Mouse (Mus musculus) kidney, embryonic 14.5 days (tissue): ENCODE results near the gene Rbm14. TPM values are rescaled to one million over a fixed set of nuclear protein-coding genes. Genes with fewer than 3 reads are reported as not detected.
"Not testable (repeated sequence)": the region's sequence is repeated elsewhere in the genome, so short reads cannot be mapped to it uniquely, and the experiment has no call there.

Source experiments
- ATAC-seq: fragments of 200-750 bp; cut with Nextera tagmentation; 2 replicates; pipeline ENCODE4 v1.8.0; 2017; ENCODE audit warnings: moderate number of reproducible peaks, mild to moderate bottlenecking, moderate TSS enrichment, moderate library complexity; ENCODE audit not compliant: low FRiP score, low TSS enrichment
- H3K27ac ChIP-seq: fragments of 300-500 bp; sonication (generic); 2 replicates; pipeline ENCODE4 v1.5.1; 2014; ENCODE audit warnings: low read depth, mild to moderate bottlenecking, low read length, moderate library complexity, mixed read lengths
- H3K27me3 ChIP-seq: fragments of 300-500 bp; sonication (generic); 2 replicates; pipeline ENCODE4 v1.6.1; 2014; ENCODE audit warnings: mild to moderate bottlenecking, low read length; ENCODE audit not compliant: control insufficient read depth, insufficient read depth
- H3K36me3 ChIP-seq: fragments of 300-500 bp; sonication (generic); 2 replicates; pipeline ENCODE4 v1.6.1; 2014; ENCODE audit warnings: low read length, mixed read lengths; ENCODE audit not compliant: control insufficient read depth, insufficient read depth
- H3K4me1 ChIP-seq: fragments of 300-500 bp; sonication (generic); 2 replicates; pipeline ENCODE4 v1.6.1; 2014; ENCODE audit warnings: low read length, mixed read lengths; ENCODE audit not compliant: control insufficient read depth, insufficient read depth
- H3K4me2 ChIP-seq: fragments of 300-500 bp; sonication (generic); replicated peaks from 2 replicates; pipeline ENCODE4 v1.6.1; 2014; ENCODE audit warnings: low read depth, mild to moderate bottlenecking, low read length
- H3K4me3 ChIP-seq: fragments of 300-500 bp; sonication (generic); 2 replicates; pipeline ENCODE4 v1.5.1; 2014; ENCODE audit warnings: mild to moderate bottlenecking, low read length
- H3K9ac ChIP-seq: fragments of 300-500 bp; sonication (generic); 2 replicates; pipeline ENCODE4 v1.6.1; 2014; ENCODE audit warnings: low read depth, mild to moderate bottlenecking, low read length, moderate library complexity
- H3K9me3 ChIP-seq: fragments of 300-500 bp; sonication (generic); 2 replicates; pipeline ENCODE4 v1.6.1; 2016; ENCODE audit warnings: low read length; ENCODE audit not compliant: control insufficient read depth
- WGBS: fragments of 180-500 bp; shearing (Covaris S2); extraction: QIAGEN DNeasy Blood & Tissue Kit; methylation state at CpG from one replicate; pipeline ENCODE4 v1.1.7; 2014; 5-methylcytosine and 5-hydroxymethylcytosine counted together
- polyA plus RNA-seq: library from polyadenylated mRNA; unstranded; fragments of >200 nt; fragmentation: Nextera tagmentation; extraction: Ambion mirVana; gene quantifications from 2 replicates; pipeline ENCODE4 v1.2.1, GENCODE M21; 2014

The Rbm14 gene
- polyA plus RNA-seq, 1 experiment from 2014 or later = 102 TPM

- H3K9me3 ChIP-seq = no peaks in the 10 kb centered on the region
- 39% methylated on average over 16 of the region's 16 CpGs for WGBS
- H3K9ac ChIP-seq = no peak overlapping the region
- peaks cover 8% of the 10 kb centered on the region for H3K36me3 ChIP-seq
- no peaks in the 10 kb centered on the region for H3K27me3 ChIP-seq
- H3K4me2 ChIP-seq = peak overlapping the region; percentile 17; the same call in 1 of the 2 replicates
- H3K4me1 ChIP-seq = no peaks in the 10 kb centered on the region
- ATAC-seq = no peak
- H3K4me3 ChIP-seq = no peak overlapping the region
- H3K27ac ChIP-seq = no peak overlapping the region
These were observed 17.1 kb upstream of the Rbm14 start for GRCm38 (mm10) chr19:4828444-4829114.

GRCm38 (mm10) chr19:4820678-4821303 is 9.4 kb upstream of the Rbm14 start:
- no peaks in the 10 kb centered on the region for H3K9me3 ChIP-seq
- H3K9ac ChIP-seq = no peak overlapping the region
- no peak overlapping the region for H3K4me3 ChIP-seq
- ATAC-seq = no peak
- WGBS = 77% methylated on average over 5 of the region's 5 CpGs
- no peaks in the 10 kb centered on the region for H3K4me1 ChIP-seq
- no peak overlapping the region for H3K4me2 ChIP-seq
- H3K36me3 ChIP-seq = peaks cover 8% of the 10 kb centered on the region
- H3K27me3 ChIP-seq = no peaks in the 10 kb centered on the region
- H3K27ac ChIP-seq = no peak overlapping the region

GRCm38 (mm10) chr19:4817182-4817835 is 5.9 kb upstream of the Rbm14 start:
- Histone ChIP-seq H3K4me1 (no peaks in the 10 kb centered on the region), H3K4me3 (no peak overlapping the region), H3K9ac (no peak overlapping the region), H3K9me3 (no peaks in the 10 kb centered on the region), H3K27ac (no peak overlapping the region), H3K4me2 (no peak overlapping the region), H3K36me3 (no peaks in the 10 kb centered on the region), H3K27me3 (no peaks in the 10 kb centered on the region)
- WGBS = 59% methylated on average over 1 of the region's 1 CpGs
- no peak for ATAC-seq

GRCm38 (mm10) chr19:4813015-4813414 is 1.6 kb upstream of the Rbm14 start:
- no peak overlapping the region for H3K9ac ChIP-seq
- no peak for ATAC-seq
- WGBS = 87% methylated on average over 6 of the region's 6 CpGs
- H3K27ac ChIP-seq = no peak overlapping the region
- no peak overlapping the region for H3K4me3 ChIP-seq
- H3K9me3 ChIP-seq = no peaks in the 10 kb centered on the region
- no peak overlapping the region for H3K4me2 ChIP-seq
- no peaks in the 10 kb centered on the region for H3K36me3 ChIP-seq
- H3K4me1 ChIP-seq = peaks cover 17% of the 10 kb centered on the region
- no peaks in the 10 kb centered on the region for H3K27me3 ChIP-seq

GRCm38 (mm10) chr19:4812334-4812949 is 1.0 kb upstream of the Rbm14 start:
- not testable (repeated sequence) for H3K9me3 ChIP-seq

GRCm38 (mm10) chr19:4811909-4812242 is 442 bp upstream of the Rbm14 start:
- Histone ChIP-seq H3K27ac (peak overlapping the region; percentile 93), H3K4me3 (peak overlapping the region; percentile 96), H3K9ac (peak overlapping the region; percentile 90), H3K4me1 (peaks cover 21% of the 10 kb centered on the region), H3K9me3 (no peaks in the 10 kb centered on the region), H3K36me3 (no peaks in the 10 kb centered on the region), H3K27me3 (no peaks in the 10 kb centered on the region), H3K4me2 (peak overlapping the region; percentile 51)
- 4% methylated on average over 12 of the region's 12 CpGs for WGBS
- peak; percentile 34; the same call in 1 of the 2 replicates for ATAC-seq

More at GRCm38 (mm10) chr19:4812334-4812949, 1.0 kb upstream of the Rbm14 start:
- WGBS = 80% methylated on average over 8 of the region's 8 CpGs
- ATAC-seq, H3K36me3 ChIP-seq, H3K27me3 ChIP-seq: not testable (repeated sequence)
- Histone ChIP-seq H3K4me3 (peak overlapping the region; percentile 96), H3K27ac (peak overlapping the region; percentile 93; the same call in 1 of the 2 replicates), H3K4me1 (peaks cover 21% of the 10 kb centered on the region), H3K4me2 (peak overlapping the region; percentile 51), H3K9ac (peak overlapping the region; percentile 90)

- Histone ChIP-seq H3K4me1 (peaks cover 21% of the 10 kb centered on the region), H3K9ac (peak overlapping the region; percentile 82), H3K36me3 (no peaks in the 10 kb centered on the region), H3K27me3 (no peaks in the 10 kb centered on the region), H3K9me3 (no peaks in the 10 kb centered on the region), H3K4me3 (peak overlapping the region; percentile 96), H3K4me2 (peak overlapping the region; percentile 77), H3K27ac (peak overlapping the region; percentile 94)
- no peak; the same call in 1 of the 2 replicates for ATAC-seq
- 1% methylated on average over 17 of the region's 17 CpGs for WGBS
These were observed 730 bp downstream of the Rbm14 start for GRCm38 (mm10) chr19:4810746-4811062.

- no peaks in the 10 kb centered on the region for H3K9me3 ChIP-seq
- H3K27ac ChIP-seq = no peak overlapping the region
- H3K4me1 ChIP-seq = peaks cover 21% of the 10 kb centered on the region
- no peak for ATAC-seq
- H3K4me2 ChIP-seq = peak overlapping the region; percentile 77
- no peaks in the 10 kb centered on the region for H3K36me3 ChIP-seq
- no peaks in the 10 kb centered on the region for H3K27me3 ChIP-seq
- peak overlapping the region; percentile 82 for H3K9ac ChIP-seq
- under 1% methylated on average over 14 of the region's 14 CpGs for WGBS
- peak overlapping the region; percentile 96 for H3K4me3 ChIP-seq
These were observed 1.1 kb downstream of the Rbm14 start for GRCm38 (mm10) chr19:4810309-4810708.

GRCm38 (mm10) chr19:4803283-4803682 is 8.2 kb downstream of the Rbm14 start:
- WGBS = 78% methylated on average over 10 of the region's 10 CpGs

More at GRCm38 (mm10) chr19:4803283-4803682, 8.2 kb downstream of the Rbm14 start:
- ATAC-seq = no peak
- H3K36me3 ChIP-seq = peaks cover 57% of the 10 kb centered on the region
- no peak overlapping the region for H3K4me3 ChIP-seq
- H3K4me1 ChIP-seq = peaks cover 6% of the 10 kb centered on the region; the same call in 1 of the 2 replicates
- no peaks in the 10 kb centered on the region for H3K27me3 ChIP-seq
- H3K9me3 ChIP-seq = no peaks in the 10 kb centered on the region
- H3K27ac ChIP-seq = no peak overlapping the region
- no peak overlapping the region for H3K4me2 ChIP-seq
- H3K9ac ChIP-seq = no peak overlapping the region
